Mouse (Mus musculus) heart, adult 8-10 months (tissue): ENCODE results near the gene Naa60. TPM values are rescaled to one million over a fixed set of nuclear protein-coding genes. Genes with fewer than 3 reads are reported as not detected.
"Not testable (repeated sequence)": the region's sequence is repeated elsewhere in the genome, so short reads cannot be mapped to it uniquely, and the experiment has no call there.

Source experiments
- DNase-seq: peaks from one replicate; pipeline ENCODE4 v3.0.0; 2022; ENCODE audit warnings: low spot score
- total RNA-seq, 4 experiments: library from RNA; stranded (reverse); gene quantifications; 2 replicates each; pipeline ENCODE4 v1.2.4; 2022

The Naa60 gene
- 10 to 100 TPM; 44.4 to 58.4 (median 51.3) TPM for total RNA-seq

DNA sequence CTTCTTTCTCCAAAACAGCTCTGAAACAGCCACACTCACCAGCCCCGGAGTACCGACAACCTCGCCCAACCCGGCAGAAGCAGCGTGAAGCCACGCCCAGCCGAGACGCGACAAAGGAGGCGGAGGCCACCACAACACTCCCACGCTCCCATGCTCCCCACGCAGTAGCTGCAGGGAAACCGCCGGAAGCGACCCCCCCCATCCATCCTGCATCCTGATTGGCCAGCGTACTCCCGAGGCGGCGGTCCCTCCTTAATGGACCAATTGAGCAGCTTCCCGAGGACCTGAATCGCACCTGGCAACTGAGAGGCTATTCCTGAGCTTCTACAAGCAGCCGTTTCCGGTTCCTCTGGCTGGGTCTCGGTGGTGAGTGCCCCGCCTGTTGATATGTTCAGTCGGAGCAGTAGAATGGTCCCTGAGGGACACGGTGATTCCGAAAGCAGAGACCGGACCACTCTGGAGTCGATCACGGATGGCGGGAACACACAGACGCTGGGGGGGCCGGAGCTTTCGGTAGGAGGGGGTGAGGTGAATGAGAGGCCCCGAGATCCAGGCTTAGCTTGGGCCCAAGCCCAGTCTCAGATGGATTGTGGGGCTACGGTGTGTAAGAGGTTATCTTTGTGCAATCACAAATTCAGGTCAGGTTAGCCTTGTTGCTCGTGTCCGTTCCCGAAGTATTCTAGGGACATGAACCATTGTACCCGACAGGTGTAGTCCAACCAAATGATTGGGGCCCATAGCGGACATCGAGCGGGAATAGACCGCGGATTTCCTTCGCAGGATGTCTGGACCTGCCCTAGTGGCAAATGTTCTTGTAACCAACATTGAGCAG lies at the start of gene Naa60:
Gene Naa60, plus strand, starts transcription at position 160 of the 832 bp plus-strand sequence.
- peak; percentile 87 for DNase-seq

DNA sequence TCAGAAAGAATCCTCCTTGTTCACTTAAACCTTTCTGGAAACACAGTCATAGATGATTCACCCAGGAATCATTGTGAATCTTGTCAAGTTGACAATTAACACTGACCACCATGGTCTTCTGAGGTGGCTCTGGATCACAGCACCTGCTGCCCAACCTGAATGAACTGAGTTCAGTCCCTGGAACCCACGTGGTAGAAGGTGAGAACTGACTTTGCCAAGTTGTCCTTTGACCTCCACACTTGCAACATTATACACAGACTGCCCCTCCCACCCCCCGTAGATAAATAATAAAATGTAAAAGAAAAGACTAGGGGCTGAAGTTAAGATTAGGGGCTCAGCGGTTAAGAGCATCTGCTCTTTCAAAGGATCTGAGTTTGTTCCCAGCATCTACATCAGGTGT lies 44.2 kb upstream of the Naa60 start:
- no peak for DNase-seq

DNA sequence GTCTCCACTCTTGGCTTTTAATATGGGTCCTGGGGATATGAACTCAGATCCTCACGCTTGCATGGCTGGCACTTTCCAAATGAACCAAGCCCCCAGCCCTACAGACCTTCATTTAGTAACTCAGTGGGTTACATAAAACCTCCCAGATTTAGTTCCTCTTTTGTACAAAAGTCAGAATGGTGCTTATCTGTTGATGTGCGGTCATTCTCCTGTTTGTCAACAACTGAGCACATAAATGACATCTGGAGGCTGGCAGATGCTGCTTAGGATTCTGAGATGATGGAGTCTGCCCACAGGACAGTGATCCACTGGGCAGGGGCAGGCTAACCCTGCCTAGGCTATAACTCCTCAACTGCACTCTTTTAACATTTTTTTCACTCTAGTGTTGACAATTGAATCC lies 42.4 kb upstream of the Naa60 start:
- no peak for DNase-seq

DNA sequence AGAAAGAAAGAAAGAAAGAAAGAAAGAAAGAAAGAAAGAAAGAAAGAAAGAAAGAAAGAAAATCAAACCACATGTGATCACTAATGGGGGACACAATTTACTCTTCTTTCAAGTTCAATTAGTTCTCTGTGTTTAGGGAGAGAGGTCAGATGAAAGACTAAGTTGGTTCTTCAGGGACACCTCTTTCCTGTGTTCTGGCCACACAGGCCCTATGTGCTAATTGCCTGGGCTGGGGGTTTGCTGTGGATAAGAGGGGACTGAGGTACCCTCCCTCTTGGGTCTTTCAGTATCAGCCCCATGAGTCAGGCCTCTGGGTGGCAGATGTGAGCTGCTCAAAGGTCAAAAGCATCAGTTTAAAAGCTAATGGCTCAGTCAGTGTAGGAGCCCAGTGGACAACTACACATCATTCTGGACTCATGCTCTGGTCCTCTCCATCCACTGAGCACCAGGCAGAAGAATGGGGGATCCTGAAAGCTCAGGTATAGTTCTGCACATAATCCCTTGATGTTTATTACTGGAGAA lies 41.5 kb upstream of the Naa60 start, which contains the start of gene Olfr15:
Gene Olfr15, plus strand, starts transcription at position 291 of the 522 bp plus-strand sequence.
- no peak for DNase-seq

DNA sequence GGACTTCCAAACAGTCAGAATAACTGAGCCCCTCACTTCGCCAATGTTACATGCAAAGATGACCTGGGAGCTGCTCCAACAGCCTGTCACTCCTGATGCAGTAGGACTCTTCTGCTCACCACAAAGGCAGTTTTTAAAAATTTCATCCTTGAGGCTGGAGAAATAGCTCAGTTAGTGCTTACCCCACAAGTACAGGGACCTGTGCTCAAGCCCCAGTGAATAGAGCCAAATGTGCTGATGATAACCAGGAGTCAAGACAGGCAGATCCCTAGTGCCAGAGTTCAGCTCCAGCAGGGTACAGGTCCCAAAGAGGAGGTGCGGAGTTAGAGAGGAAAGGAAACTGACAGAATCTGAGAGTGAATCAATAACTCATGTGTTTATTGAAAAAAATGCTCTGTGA lies 36.7 kb upstream of the Naa60 start:
- no peak for DNase-seq

DNA sequence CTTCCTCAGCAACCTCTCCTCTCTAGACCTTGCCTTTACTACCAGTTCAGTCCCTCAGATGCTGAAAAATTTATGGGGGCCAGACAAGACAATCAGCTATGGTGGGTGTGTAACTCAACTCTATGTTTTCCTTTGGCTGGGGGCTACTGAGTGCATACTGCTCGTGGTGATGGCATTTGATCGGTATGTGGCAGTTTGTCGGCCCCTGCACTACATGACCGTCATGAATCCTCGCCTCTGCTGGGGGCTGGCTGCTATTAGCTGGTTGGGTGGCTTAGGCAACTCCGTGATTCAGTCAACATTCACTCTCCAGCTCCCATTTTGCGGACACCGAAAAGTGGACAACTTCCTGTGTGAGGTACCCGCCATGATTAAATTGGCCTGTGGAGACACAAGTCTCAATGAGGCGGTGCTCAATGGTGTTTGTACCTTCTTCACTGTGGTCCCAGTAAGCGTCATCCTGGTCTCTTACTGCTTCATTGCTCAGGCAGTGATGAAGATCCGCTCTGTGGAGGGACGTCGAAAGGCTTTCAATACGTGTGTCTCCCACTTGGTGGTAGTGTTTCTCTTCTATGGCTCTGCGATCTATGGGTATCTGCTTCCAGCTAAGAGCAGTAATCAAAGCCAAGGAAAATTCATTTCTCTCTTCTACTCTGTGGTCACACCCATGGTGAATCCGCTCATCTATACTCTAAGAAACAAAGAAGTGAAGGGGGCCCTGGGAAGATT lies 32.9 kb upstream of the Naa60 start:
- peak; percentile 23 for DNase-seq

DNA sequence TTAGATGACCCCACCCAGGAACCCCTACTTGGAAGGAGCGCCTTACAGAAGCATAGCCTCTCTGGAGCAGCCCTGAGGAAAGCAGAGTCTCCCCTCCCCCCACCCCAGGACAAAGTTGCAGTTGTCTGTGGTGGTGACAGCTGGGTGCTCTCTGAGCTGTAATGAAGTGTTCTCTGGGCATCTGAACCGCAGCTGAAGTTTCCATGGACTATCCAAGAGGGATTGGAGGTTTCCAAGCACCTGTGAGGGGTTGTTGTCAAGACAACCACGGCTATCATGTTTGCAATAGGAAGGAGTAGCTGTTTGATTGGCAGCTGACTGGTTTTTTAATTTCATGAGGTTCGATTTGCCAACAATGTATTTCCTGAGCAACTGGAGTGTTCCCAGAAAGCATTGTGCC lies 29.2 kb upstream of the Naa60 start:
- no peak for DNase-seq

DNA sequence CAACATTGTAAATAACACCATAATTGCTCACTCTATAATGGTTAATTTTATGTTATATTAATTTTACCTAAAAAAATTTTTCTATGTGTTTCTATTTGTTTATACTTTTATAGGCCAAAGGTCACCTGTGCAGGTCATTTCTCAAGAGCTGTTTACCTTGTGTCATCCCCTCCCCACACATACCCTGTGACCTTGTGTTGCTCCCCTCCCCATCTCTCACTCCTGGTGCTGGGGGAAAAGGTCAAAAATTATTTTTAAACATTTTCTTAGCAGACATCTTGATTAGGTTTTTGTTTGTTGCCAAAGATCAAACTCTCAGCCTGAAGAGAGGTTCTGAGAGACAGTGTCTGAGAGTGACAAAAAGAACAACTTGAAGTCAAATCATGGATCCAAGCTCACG lies 28.4 kb upstream of the Naa60 start:
- no peak for DNase-seq

DNA sequence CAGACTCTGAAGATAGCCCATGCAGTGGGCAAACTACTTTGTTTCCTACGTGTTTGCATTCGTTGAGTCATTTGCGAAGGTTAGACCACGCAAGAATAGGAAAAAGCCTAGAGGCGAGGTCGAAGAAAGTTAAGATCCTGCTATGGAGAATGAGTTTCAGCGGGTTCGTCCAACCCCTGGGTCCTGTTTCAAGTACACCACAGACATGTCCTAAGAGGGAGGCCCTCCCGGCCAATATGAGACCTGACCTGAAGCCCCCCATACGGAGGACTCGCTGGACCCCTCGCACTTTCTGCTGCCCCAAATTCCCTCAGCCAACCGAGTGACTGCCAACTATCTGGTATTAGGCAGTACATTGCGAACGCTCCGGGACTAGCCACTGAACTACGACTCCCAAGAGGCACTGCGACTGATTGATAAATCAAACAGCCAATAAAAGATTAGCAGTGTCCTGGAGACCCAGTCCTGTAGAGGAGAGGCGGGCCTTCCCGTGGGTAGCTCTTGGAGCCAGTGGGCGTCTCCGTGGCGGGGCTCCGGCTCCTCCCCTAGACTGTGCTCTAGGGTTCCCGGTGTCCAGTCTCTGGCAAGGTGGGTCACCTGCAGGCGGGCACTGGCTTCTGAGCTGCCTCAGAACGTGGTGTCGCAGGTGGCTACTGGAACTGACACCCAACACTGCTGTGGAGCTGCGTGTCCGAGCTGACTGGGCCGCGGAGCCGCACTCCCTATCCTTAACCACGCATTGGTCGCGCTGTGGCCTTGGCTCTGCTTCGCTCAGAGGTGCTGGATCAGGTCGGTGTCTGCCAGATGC lies 25.3 kb upstream of the Naa60 start, which contains the start of gene Zfp174:
Gene Zfp174, plus strand, starts transcription at position 558 of the 808 bp plus-strand sequence.
- peak; percentile 99 for DNase-seq

DNA sequence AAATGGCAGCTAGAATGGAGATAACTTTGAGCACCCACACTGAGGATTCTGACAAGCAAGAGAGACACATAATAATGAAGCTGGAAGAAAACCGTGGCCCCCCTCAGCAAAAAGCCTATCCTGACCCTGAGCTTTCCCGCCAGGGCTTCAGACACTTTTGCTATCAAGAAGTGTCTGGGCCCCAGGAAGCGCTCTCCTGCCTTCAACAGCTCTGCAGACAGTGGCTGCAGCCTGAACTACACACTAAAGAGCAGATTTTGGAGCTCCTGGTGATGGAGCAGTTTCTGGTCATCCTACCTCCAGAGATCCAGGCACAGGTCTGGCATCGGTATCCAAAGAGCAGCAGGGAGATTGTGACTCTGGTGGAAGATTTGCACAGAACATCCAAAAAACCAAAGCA lies 24.3 kb upstream of the Naa60 start:
- no peak for DNase-seq

DNA sequence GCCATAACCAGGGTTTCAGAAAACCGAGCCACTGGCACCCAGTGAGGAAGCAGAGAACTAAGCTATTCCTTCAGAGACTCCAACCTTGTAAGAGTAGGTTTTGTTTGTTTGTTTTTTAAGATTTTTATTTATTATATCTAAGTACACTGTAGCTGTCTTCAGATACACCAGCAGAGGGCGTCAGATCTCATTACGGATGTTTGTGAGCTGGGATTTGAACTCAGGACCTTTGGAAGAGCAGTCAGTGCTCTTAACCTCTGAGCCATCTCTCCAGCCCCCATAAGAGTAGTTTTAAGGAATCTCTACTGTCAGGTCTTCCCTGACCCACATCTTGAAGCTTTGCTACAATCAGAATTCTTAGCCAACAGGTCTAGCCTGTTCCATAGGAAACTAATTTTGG lies 23.8 kb upstream of the Naa60 start:
- DNase-seq: no peak

DNA sequence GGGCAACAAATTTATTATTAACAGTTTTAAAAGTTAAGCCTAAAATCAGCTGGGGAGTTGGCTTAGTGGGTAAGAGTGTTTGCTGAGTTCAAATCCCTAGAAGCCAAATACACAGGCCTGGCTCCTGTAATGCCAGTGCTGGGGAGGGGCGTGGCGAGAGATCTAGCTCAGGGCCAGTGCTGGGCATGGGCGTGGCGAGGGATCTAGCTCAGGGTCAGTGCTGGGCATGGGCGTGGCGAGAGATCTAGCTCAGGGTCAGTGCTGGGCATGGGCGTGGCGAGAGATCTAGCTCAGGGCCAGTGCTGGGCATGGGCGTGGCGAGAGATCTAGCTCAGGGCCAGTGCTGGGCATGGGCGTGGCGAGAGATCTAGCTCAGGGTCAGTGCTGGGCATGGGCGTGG lies 20.9 kb upstream of the Naa60 start:
- not testable (repeated sequence) for DNase-seq

DNA sequence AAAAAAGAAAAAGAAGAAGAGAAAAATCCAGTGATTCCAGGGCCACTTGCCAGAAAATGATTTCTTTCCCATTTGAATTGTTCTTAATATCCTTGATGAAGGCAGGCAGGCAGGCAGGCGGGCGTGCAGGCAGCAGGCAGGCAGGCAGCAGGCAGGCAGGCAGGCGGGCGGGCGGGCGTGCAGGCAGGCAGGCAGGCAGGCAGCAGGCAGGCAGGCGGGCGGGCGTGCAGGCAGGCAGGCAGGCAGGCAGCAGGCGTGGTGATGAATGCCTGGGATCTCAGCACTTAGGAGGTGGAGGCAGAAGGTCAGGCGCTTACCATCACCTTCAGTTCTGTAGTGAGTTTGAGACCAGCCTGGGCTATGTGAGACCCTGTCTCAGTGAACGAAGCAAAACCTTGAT lies 19.6 kb upstream of the Naa60 start:
- DNase-seq: no peak

DNA sequence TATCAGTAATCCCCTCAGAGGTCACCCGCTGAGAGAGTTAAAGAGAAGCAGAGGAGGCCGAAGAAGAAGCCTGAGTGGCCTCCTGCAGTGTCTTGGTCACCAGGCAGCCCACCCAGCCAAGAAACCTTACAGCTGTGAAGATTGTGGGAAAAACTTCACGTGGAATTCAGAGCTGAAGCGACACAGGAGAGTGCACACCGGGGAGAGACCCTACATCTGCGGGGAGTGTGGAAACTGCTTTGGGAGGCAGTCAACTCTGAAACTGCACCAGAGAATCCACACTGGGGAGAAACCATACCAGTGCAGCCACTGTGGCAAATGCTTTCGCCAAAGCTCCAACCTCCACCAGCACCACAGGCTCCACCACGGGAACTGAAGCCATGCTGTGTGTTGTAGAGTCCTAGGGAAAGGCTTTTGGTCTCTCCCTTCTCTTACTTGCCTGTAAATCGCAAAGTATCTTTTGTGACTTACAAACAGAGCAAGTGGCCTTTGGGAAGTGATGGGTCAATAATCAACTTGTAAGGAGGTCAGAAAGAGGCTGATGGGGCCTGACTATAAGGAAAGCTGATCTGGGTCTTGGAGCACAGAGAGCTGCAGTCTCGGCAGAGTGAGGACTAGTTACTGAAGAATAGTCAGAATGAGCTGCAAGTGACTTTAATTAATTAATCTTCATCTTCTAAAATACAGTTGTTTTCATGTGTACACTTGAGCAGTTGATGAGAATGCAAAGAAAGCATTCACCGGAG lies 17.6 kb upstream of the Naa60 start:
- DNase-seq: no peak

DNA sequence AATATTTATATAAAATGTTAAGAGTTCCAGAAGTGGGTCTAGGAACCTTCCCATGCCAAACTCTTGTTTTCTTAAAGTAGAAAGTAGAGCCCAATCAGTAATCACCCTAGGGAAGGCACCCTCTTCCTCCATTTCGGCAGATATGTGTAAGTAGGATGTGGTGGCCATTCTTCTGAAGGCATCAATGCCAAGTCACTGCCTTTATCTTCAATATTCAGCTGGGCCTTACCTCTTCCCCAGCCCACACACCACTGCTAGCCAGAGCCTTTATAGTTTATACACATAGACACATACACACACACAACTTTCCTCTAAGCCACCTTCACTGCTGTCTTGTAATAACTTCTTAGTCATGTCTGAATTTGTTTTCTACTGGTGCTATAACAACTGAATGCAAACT lies 16.4 kb upstream of the Naa60 start:
- no peak for DNase-seq

DNA sequence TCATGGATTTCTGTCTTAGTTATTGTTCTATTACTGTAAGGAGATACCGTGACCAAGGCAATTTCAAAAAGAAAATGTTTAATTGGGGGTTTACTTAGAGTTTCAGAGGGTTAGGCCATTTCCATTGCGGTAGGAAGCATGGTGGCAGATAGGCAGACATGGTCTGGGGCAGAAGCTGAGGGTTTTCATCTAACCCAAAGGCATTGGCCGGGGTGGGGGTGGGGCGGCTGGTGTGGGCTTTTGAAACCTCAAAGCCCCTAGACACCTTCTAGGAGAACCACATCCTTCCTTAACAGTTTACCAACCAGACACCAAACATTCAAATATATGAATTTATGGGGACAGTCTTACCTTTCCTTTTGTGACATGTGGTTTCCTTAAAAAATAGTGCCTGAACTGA lies 12.9 kb upstream of the Naa60 start:
- DNase-seq: no peak

DNA sequence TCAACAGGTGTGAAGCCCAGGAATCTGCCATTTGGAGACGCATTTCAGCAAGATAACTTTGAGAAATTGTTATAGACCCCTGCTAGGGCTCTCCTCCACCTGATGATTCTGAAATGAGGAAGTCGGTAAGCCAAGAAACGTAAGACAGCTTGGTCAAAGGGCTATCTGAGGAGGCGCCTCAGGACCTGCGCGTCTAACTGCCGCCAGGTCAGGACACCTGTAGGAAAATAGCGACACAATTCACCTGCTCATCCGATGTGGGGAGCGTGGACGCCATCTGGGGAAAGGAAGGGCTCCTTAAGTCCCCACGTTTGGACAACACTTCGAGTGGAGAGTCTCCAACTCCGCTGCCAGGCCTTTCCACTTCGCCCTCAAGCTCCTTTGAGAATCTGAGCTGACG lies 360 bp upstream of the Naa60 start:
- no peak for DNase-seq

DNA sequence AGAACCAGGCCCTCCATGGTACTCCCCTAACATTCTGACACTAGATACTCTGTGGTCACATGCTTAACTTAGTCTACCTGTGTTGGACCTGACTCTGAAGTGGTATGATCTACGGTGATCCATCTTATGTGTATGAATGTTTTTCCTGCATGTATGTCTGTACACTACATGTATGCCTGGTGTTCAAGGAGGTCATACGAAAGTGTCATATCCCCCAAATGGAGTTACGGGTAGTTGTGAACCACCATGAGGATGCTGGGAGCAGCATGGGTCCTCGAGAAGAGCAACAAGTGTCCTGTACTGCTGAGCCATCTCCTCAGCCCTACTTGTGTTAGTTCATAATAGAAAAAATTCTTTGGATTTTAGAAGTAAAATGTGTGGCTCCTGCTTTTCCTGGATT lies 4.2 kb downstream of the Naa60 start:
- no peak for DNase-seq

DNA sequence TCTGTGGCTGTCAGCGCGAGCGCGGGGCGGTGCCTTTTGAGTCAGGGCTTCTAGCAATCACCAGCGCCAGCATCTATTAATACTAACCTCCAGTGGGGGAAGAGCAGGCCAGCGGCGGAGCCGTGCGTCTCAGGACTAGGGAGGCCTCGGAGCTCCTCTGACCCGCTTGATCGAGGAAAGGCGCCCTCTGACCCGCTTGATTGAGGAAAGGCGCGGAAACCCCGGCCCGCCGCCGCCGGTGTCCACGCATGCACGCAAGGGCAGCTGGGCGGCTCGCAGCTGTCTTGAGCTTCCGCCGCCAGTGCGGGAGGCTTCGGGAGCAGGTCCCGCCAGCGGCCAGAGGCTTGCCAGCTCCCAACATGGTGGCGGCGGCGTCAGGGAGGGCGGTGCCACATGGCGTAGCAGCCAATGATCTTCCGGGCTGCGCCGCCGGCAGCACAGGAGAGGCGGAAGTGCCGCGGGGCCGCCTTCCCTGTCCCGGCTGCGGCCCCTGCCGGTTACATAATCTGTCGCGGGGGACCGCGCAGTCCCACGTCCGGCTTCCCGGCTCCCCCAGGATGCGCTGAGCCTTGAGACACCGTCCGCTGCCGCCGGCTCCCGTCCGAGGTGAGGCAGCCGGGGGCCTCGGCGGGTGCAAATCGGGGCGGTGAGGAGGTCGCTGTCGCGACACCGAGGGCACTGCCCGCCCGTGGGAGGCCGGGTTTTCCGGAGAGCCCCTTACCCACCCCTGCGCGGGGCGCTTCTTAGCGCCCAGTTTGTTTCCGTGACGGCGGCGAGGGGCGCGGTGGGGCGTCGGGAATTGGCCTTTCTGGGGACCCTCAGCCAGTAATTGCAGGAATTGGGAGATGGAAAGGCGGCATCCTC lies 12.3 kb downstream of the Naa60 start, which contains the start of the genes Zfp597 and Gm20695:
Gene Zfp597, minus strand, starts transcription at position 361 of the 864 bp plus-strand sequence.
Gene Gm20695, plus strand, starts transcription at position 448 of the 864 bp plus-strand sequence.
- DNase-seq: peak; percentile 90
